Mouse (Mus musculus) C2C12 (cell line): ENCODE results near the gene Sdhaf3. TPM values are rescaled to one million over a fixed set of nuclear protein-coding genes. Genes with fewer than 3 reads are reported as not detected.

Experiments
- H3K27me3 ChIP-seq: one replicate; pipeline ENCODE4 v1.6.1; 2011; ENCODE audit not compliant: control insufficient read depth, insufficient read depth, insufficient read length
- H3K36me3 ChIP-seq: one replicate; pipeline ENCODE4 v1.6.1; 2011; ENCODE audit not compliant: control insufficient read depth, insufficient read depth
- H3K4me3 ChIP-seq: one replicate; pipeline ENCODE4 v1.5.1; 2011; ENCODE audit warnings: mild to moderate bottlenecking, control low read depth; ENCODE audit not compliant: poor library complexity, insufficient read depth, severe bottlenecking
- H3K79me2 ChIP-seq: one replicate; pipeline ENCODE4 v1.6.1; 2011; ENCODE audit not compliant: control insufficient read depth, insufficient read depth
- H3K79me3 ChIP-seq: one replicate; pipeline ENCODE4 v1.6.1; 2011; ENCODE audit warnings: low read depth, control low read depth
- H3ac ChIP-seq: one replicate; pipeline ENCODE3; 2011; ENCODE audit warnings: low read depth; ENCODE audit not compliant: control insufficient read depth, insufficient read length
- CEBPB ChIP-seq: IDR thresholded peaks from one replicate; pipeline ENCODE4 v1.6.1; 2011; ENCODE audit warnings: low read depth, mild to moderate bottlenecking, control low read depth, moderate library complexity
- CTCF ChIP-seq: IDR thresholded peaks from one replicate; pipeline ENCODE4 v1.5.1; 2011; ENCODE audit not compliant: control insufficient read depth, insufficient read depth, insufficient read length
- FOSL1 ChIP-seq: IDR thresholded peaks from one replicate; pipeline ENCODE4 v1.8.0; 2011; ENCODE audit warnings: mild to moderate bottlenecking, low read length; ENCODE audit not compliant: poor library complexity, insufficient read depth, severe bottlenecking
- MAX ChIP-seq: IDR thresholded peaks from one replicate; pipeline ENCODE4 v1.6.1; 2011; ENCODE audit warnings: mild to moderate bottlenecking, control low read depth
- MYOD1 ChIP-seq: IDR thresholded peaks from one replicate; pipeline ENCODE4 v1.6.1; 2011; ENCODE audit warnings: low read depth; ENCODE audit not compliant: control insufficient read depth, insufficient read length
- MYOG ChIP-seq: IDR thresholded peaks from one replicate; pipeline ENCODE4 v1.6.1; 2011; ENCODE audit not compliant: control insufficient read depth, insufficient read length; ENCODE audit errors: extremely low read depth
- USF1 ChIP-seq: IDR thresholded peaks from one replicate; pipeline ENCODE4 v1.6.1; 2011; ENCODE audit warnings: low read depth, mild to moderate bottlenecking, control low read depth, moderate library complexity
- polyA plus RNA-seq: library from polyadenylated mRNA; unstranded; fragments of >200 nt; fragmentation: generic; extraction: Trizol; gene quantifications from one replicate; pipeline ENCODE4 v1.2.1, GENCODE M21; 2012; ENCODE audit warnings: missing spikeins

Gene Sdhaf3
- polyA plus RNA-seq, 1 experiment, result 1.3 TPM

- TF ChIP-seq CTCF (no peak), MYOG (no peak), MAX (no peak)
- no peaks in the 10 kb centered on the region for H3K36me3 ChIP-seq
- H3K27me3 ChIP-seq, result no peaks in the 10 kb centered on the region
- H3K4me3 ChIP-seq, result no peak overlapping the region
- H3K79me3 ChIP-seq, result no peaks in the 10 kb centered on the region
- H3ac ChIP-seq, result no peak overlapping the region
- no peaks in the 10 kb centered on the region for H3K79me2 ChIP-seq
These were observed 48.2 kb downstream of the Sdhaf3 start for GRCm38 (mm10) chr6:7004005-7004404.

DNA sequence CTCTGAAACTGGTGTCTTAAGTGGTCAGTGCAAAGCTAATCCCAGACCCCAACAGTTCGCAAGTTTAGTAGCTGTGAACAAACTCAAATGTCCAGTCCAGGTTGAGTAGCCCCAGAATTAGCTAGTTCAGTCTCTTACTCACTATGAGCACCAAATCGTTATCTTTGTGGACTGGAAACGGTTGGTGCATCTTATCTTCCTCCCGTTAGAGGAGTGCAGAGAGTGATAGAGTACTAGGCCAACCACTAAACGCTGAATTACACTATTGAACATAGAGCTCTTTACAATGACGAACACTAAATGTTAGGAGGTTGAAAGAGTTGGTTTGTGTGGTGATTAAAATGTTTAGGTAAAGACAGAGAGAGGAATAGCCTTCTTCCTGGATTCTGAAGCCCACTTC is 82.3 kb downstream of the Sdhaf3 start:
- TF ChIP-seq MYOG (no peak), MAX (no peak), MYOD1 (no peak), CEBPB (no peak), FOSL1 (no peak), USF1 (no peak), CTCF (no peak)
- H3K27me3 ChIP-seq, result no peaks in the 10 kb centered on the region
- H3ac ChIP-seq, result no peak overlapping the region
- no peaks in the 10 kb centered on the region for H3K79me3 ChIP-seq
- H3K79me2 ChIP-seq, result no peaks in the 10 kb centered on the region
- peaks cover 5% of the 10 kb centered on the region for H3K36me3 ChIP-seq
- no peak overlapping the region for H3K4me3 ChIP-seq

GRCm38 (mm10) chr6:7038835-7039234 is 83.0 kb downstream of the Sdhaf3 start:
- no peaks in the 10 kb centered on the region for H3K27me3 ChIP-seq
- TF ChIP-seq MYOG (no peak), MYOD1 (no peak), CTCF (no peak)
- no peaks in the 10 kb centered on the region for H3K79me3 ChIP-seq
- H3K36me3 ChIP-seq, result peaks cover 5% of the 10 kb centered on the region
- H3K4me3 ChIP-seq, result no peak overlapping the region
- H3ac ChIP-seq, result no peak overlapping the region
- no peaks in the 10 kb centered on the region for H3K79me2 ChIP-seq

GRCm38 (mm10) chr6:7041912-7042311 is 86.1 kb downstream of the Sdhaf3 start:
- Histone ChIP-seq H3K79me3 (no peaks in the 10 kb centered on the region), H3K36me3 (peaks cover 5% of the 10 kb centered on the region), H3K27me3 (no peaks in the 10 kb centered on the region), H3K4me3 (no peak overlapping the region), H3ac (no peak overlapping the region), H3K79me2 (no peaks in the 10 kb centered on the region)
- no peak for TF ChIP-seq CTCF
- no peak for TF ChIP-seq MYOG
- TF ChIP-seq CEBPB, result no peak
- no peak for TF ChIP-seq MAX
- TF ChIP-seq USF1, result no peak
- TF ChIP-seq FOSL1, result no peak
- no peak for TF ChIP-seq MYOD1

DNA sequence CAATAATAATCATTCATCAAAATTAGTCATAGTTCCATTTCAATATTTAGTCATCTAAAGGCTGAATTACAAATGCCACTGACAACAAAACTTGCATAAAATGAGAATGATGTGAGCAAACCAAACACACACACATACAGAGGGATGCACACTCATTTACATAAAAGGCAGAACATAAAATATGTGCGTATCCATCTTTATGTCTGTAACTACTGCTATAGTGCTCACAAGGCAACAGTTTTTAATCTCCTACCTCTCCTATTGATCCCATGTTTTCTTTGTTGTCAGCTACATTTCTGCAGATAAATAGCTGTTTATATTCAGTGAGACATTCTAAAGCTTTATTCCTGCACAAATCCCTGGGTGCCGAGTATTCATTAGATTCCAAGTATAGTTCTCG is 107.0 kb downstream of the Sdhaf3 start:
- Histone ChIP-seq H3K79me3 (no peaks in the 10 kb centered on the region), H3K27me3 (no peaks in the 10 kb centered on the region), H3K4me3 (no peak overlapping the region), H3ac (no peak overlapping the region), H3K79me2 (no peaks in the 10 kb centered on the region), H3K36me3 (no peaks in the 10 kb centered on the region)
- TF ChIP-seq CTCF, result no peak
- TF ChIP-seq MYOD1, result no peak
- no peak for TF ChIP-seq CEBPB
- TF ChIP-seq MYOG, result no peak
- TF ChIP-seq FOSL1, result no peak
- TF ChIP-seq USF1, result no peak
- TF ChIP-seq MAX, result no peak

GRCm38 (mm10) chr6:7068782-7069181 is 113.0 kb downstream of the Sdhaf3 start:
- Histone ChIP-seq H3ac (no peak overlapping the region), H3K27me3 (no peaks in the 10 kb centered on the region), H3K79me3 (no peaks in the 10 kb centered on the region), H3K79me2 (no peaks in the 10 kb centered on the region), H3K4me3 (no peak overlapping the region), H3K36me3 (no peaks in the 10 kb centered on the region)
- no peak for TF ChIP-seq MYOG

GRCm38 (mm10) chr6:7069463-7069862 is 113.7 kb downstream of the Sdhaf3 start:
- Histone ChIP-seq H3K79me2 (no peaks in the 10 kb centered on the region), H3K27me3 (no peaks in the 10 kb centered on the region), H3ac (no peak overlapping the region), H3K79me3 (no peaks in the 10 kb centered on the region), H3K36me3 (no peaks in the 10 kb centered on the region), H3K4me3 (no peak overlapping the region)
- TF ChIP-seq CTCF, result no peak
- TF ChIP-seq USF1, result no peak
- no peak for TF ChIP-seq CEBPB
- no peak for TF ChIP-seq MYOG
- no peak for TF ChIP-seq MYOD1
- TF ChIP-seq FOSL1, result no peak
- no peak for TF ChIP-seq MAX
